Mouse (Mus musculus) erythroid progenitor cell, adult 5-6 weeks (primary cell): ENCODE data around the gene Tmem144. TPM values are rescaled to one million over a fixed set of nuclear protein-coding genes. Genes with fewer than 3 reads are reported as not detected.

ENCODE experiments used
- ATAC-seq: replicated peaks from 2 replicates; pipeline ENCODE4 v1.8.0; 2016; ENCODE audit warnings: moderate number of reproducible peaks, mild to moderate bottlenecking, moderate TSS enrichment, inconsistent platforms; ENCODE audit not compliant: poor library complexity, low FRiP score, severe bottlenecking
- total RNA-seq, 2 experiments: library from RNA; stranded (forward) in 1 of 2; stranded (reverse) in 1 of 2; fragments of 150-400 nt in 1 of 2; fragments of 186-747, 209-891 nt in 1 of 2; gene quantifications; 2 replicates each; pipeline versions ENCODE4 v1.2.3 to v1.2.4; 2015 to 2017; ENCODE audit warnings: low replicate concordance in 2 of 2

Gene Tmem144
- total RNA-seq, 2 experiments from 2014 or later: not detected

- no peak for ATAC-seq
These were observed 14.0 kb upstream of the Tmem144 start for GRCm38 (mm10) chr3:79866526-79866925.

GRCm38 (mm10) chr3:79866089-79866488, 13.5 kb upstream of the Tmem144 start:
- no peak for ATAC-seq

- no peak for ATAC-seq
These were observed 12.3 kb upstream of the Tmem144 start for GRCm38 (mm10) chr3:79864824-79865223.

GRCm38 (mm10) chr3:79858221-79858620, 5.6 kb upstream of the Tmem144 start:
- ATAC-seq: no peak

GRCm38 (mm10) chr3:79857780-79858179, 5.2 kb upstream of the Tmem144 start:
- no peak for ATAC-seq

- ATAC-seq: no peak
These were observed 465 bp downstream of the Tmem144 start for GRCm38 (mm10) chr3:79852108-79852507.

GRCm38 (mm10) chr3:79850656-79851055, 1.9 kb downstream of the Tmem144 start:
- ATAC-seq: no peak

GRCm38 (mm10) chr3:79849621-79850020, 3.0 kb downstream of the Tmem144 start:
- ATAC-seq: no peak

- ATAC-seq: no peak
These were observed 3.7 kb downstream of the Tmem144 start for GRCm38 (mm10) chr3:79848841-79849240.

- no peak for ATAC-seq
These were observed 5.9 kb downstream of the Tmem144 start for GRCm38 (mm10) chr3:79846633-79847032.

- ATAC-seq: no peak
These were observed 8.6 kb downstream of the Tmem144 start for GRCm38 (mm10) chr3:79843999-79844398.

GRCm38 (mm10) chr3:79842616-79843016, 10.0 kb downstream of the Tmem144 start:
- no peak for ATAC-seq

- no peak for ATAC-seq
These were observed 10.4 kb downstream of the Tmem144 start for GRCm38 (mm10) chr3:79842165-79842564.

- no peak for ATAC-seq
These were observed 11.1 kb downstream of the Tmem144 start for GRCm38 (mm10) chr3:79841475-79841874.

- no peak for ATAC-seq
These were observed 13.8 kb downstream of the Tmem144 start for GRCm38 (mm10) chr3:79838751-79839150.

GRCm38 (mm10) chr3:79829289-79829688, 23.3 kb downstream of the Tmem144 start:
- no peak for ATAC-seq

- no peak for ATAC-seq
These were observed 27.3 kb downstream of the Tmem144 start for GRCm38 (mm10) chr3:79825067-79825780.

GRCm38 (mm10) chr3:79823176-79823575, 29.4 kb downstream of the Tmem144 start:
- no peak for ATAC-seq

- ATAC-seq: no peak
These were observed 31.4 kb downstream of the Tmem144 start for GRCm38 (mm10) chr3:79821131-79821530.

- ATAC-seq: no peak
These were observed 34.2 kb downstream of the Tmem144 start for GRCm38 (mm10) chr3:79818202-79818995.

GRCm38 (mm10) chr3:79816229-79816628, 36.3 kb downstream of the Tmem144 start:
- no peak for ATAC-seq
